Mouse (Mus musculus) spleen, adult 2 months (tissue): ENCODE data around the gene Pkd1. TPM values are rescaled to one million over a fixed set of nuclear protein-coding genes. Genes with fewer than 3 reads are reported as not detected.
A peak's percentile ranks its signal among the peaks of the same experiment; 100 is the strongest.

Experiments
- DNase-seq, 2 experiments: peaks; one replicate each; pipeline versions ENCODE4 v3.0.0 to v3.0.0-alpha.2; 2012 to 2021; ENCODE audit warnings: low spot score in 2 of 2, low read depth in 1 of 2
- H3K27ac ChIP-seq: fragments of 200-500 bp; 2 replicates; pipeline ENCODE4 v1.5.1; 2012; ENCODE audit warnings: low read length, inconsistent platforms; ENCODE audit not compliant: insufficient read depth
- H3K27me3 ChIP-seq: fragments of 200-500 bp; 2 replicates; pipeline ENCODE4 v1.6.1; 2012; ENCODE audit warnings: mild to moderate bottlenecking, moderate library complexity, low read length, inconsistent platforms; ENCODE audit not compliant: control insufficient read depth, insufficient read depth
- H3K36me3 ChIP-seq: fragments of 200-500 bp; 2 replicates; pipeline ENCODE4 v1.6.1; 2012; ENCODE audit warnings: mild to moderate bottlenecking, low read length, inconsistent platforms; ENCODE audit not compliant: control insufficient read depth, insufficient read depth
- H3K4me1 ChIP-seq: fragments of 200-500 bp; 2 replicates; pipeline ENCODE4 v1.6.1; 2011; ENCODE audit warnings: inconsistent platforms; ENCODE audit not compliant: control insufficient read depth, insufficient read depth, insufficient read length
- H3K4me3 ChIP-seq: fragments of 200-500 bp; 2 replicates; pipeline ENCODE4 v1.5.1; 2011; ENCODE audit warnings: mild to moderate bottlenecking, inconsistent platforms; ENCODE audit not compliant: insufficient read depth, insufficient read length; ENCODE audit errors: extremely low read depth
- CTCF ChIP-seq: fragments of 200-500 bp; IDR thresholded peaks from 2 replicates; pipeline ENCODE4 v1.5.1; 2011; ENCODE audit warnings: mild to moderate bottlenecking, inconsistent platforms; ENCODE audit not compliant: insufficient read depth, insufficient read length, insufficient replicate concordance; ENCODE audit errors: extremely low read depth
- POLR2A ChIP-seq: fragments of 200-500 bp; IDR thresholded peaks from 2 replicates; pipeline ENCODE4 v1.6.1; 2011; ENCODE audit warnings: low read depth, low read length, inconsistent platforms
- WGBS: fragments of 180-500 bp; shearing (Covaris S2); methylation state at CpG from one replicate; pipeline ENCODE4 v1.1.7; 2018; 5-methylcytosine and 5-hydroxymethylcytosine counted together
- polyA plus RNA-seq: library from polyadenylated mRNA; depleted of rRNA; stranded (reverse); fragments of >200 nt; gene quantifications from 2 replicates; pipeline ENCODE4 v1.2.3, GENCODE M21; 2012

Pkd1 gene
- polyA plus RNA-seq, 1 experiment: 73.9 TPM

DNA sequence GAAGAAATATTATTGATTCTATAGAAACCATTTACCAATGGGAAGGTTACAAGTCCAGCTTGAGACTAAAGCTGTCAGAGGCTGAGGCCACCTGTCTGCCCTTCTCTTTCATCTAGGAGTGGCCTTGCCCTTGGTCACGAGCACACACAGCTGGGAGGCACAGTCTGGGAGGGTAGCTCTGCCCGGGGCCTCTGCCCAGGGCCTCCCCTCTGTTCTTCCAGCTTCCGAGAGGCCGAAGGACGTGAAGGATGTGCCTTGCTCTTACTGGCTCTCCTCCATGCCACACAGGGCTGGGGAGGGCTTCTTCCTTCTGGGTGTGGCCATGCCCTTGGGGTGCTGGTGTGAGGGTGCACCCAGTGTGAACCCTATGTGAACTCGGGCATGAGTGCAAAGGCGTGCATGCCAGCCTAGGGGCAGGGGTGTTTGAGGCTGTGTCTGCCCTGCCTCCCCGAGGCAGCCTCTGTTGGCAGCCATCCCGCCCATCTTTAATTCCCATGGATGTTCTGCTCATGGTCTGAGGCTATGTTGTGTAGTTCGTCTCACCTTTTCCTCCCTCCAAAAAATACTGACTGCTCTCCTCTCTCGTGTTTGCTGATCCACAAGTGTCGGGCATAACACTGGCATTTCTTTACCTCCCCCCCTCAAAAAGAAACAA is 41.7 kb upstream of the Pkd1 start:
- TF ChIP-seq POLR2A (no peak), CTCF (no peak)
- Histone ChIP-seq H3K4me1 (no peaks in the 10 kb centered on the region; the same call in 1 of the 2 replicates), H3K4me3 (no peak overlapping the region), H3K27ac (no peak overlapping the region), H3K27me3 (no peaks in the 10 kb centered on the region), H3K36me3 (peaks cover 35% of the 10 kb centered on the region)
- 91% methylated on average over 12 of the region's 12 CpGs for WGBS
- no peak for DNase-seq

DNA sequence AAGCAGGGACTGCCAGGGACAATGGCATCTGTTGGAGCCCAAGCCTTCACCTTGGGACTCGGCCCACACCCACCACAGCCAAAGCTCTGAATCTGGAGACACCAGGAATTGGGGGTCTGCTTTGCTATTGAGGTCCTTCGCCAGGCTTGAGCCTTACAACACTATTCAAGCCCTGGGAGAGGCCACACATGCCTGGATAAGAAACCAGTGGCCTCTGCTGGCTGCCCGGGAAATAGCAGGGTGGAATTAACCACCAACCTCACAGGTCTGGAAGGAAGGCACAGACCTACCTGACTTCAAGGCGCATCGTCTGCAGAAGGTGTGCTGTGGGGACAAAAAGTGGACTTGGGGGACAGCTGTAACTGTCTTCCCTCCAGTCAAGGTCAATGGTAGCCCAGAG is 36.0 kb upstream of the Pkd1 start:
- H3K36me3 ChIP-seq: peaks cover 60% of the 10 kb centered on the region
- no peak for DNase-seq

GRCm38 (mm10) chr17:24514270-24515257 is 35.1 kb upstream of the Pkd1 start:
- H3K36me3 ChIP-seq: peaks cover 53% of the 10 kb centered on the region
- H3K4me1 ChIP-seq: no peaks in the 10 kb centered on the region
- H3K27me3 ChIP-seq: no peaks in the 10 kb centered on the region
- H3K4me3 ChIP-seq: no peak overlapping the region
- WGBS: 92% methylated on average over 24 of the region's 24 CpGs
- H3K27ac ChIP-seq: peak overlapping the region; percentile 5; the same call in 1 of the 2 replicates
- no peak for DNase-seq
- TF ChIP-seq CTCF: no peak

More for the DNA sequence above, 36.0 kb upstream of the Pkd1 start:
- 73% methylated on average over 5 of the region's 5 CpGs for WGBS
- no peak overlapping the region for H3K27ac ChIP-seq
- TF ChIP-seq POLR2A (no peak), CTCF (no peak)
- H3K4me3 ChIP-seq: no peak overlapping the region
- H3K27me3 ChIP-seq: no peaks in the 10 kb centered on the region
- no peaks in the 10 kb centered on the region for H3K4me1 ChIP-seq

- no peaks in the 10 kb centered on the region for H3K27me3 ChIP-seq
- no peak overlapping the region for H3K27ac ChIP-seq
- peaks cover 18% of the 10 kb centered on the region for H3K36me3 ChIP-seq
- WGBS: 89% methylated on average over 4 of the region's 4 CpGs
- DNase-seq: no peak
- H3K4me3 ChIP-seq: no peak overlapping the region
- no peak for TF ChIP-seq CTCF
- no peak for TF ChIP-seq POLR2A
- H3K4me1 ChIP-seq: no peaks in the 10 kb centered on the region
Observed at GRCm38 (mm10) chr17:24520450-24520849, 29.2 kb upstream of the Pkd1 start.

DNA sequence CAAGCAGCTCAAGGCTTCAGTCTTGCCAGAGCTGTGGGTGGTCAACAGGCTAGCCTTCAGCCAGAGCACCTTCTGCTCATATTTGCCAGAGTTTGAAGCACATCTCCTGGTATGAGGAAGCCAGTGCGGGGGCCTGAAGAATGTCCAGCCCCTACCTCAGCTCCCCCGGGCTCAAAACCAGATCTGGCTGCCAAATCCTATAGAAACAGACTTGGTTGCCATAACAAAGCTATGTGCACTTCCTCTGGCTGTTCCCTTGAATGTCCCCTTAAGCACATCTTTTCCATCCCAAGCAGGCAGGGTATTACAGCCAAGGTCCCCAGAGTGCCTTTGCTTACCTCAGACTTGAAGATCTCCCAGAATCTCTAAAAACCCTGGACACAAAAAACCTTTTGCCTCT is 24.9 kb upstream of the Pkd1 start:
- no peak for DNase-seq
- TF ChIP-seq CTCF (no peak), POLR2A (no peak)
- WGBS: 81% methylated on average over 2 of the region's 2 CpGs
- peaks cover 13% of the 10 kb centered on the region; the same call in 1 of the 2 replicates for H3K4me1 ChIP-seq
- H3K27ac ChIP-seq: no peak overlapping the region
- no peaks in the 10 kb centered on the region for H3K27me3 ChIP-seq
- H3K4me3 ChIP-seq: no peak overlapping the region
- no peaks in the 10 kb centered on the region; the same call in 1 of the 2 replicates for H3K36me3 ChIP-seq

DNA sequence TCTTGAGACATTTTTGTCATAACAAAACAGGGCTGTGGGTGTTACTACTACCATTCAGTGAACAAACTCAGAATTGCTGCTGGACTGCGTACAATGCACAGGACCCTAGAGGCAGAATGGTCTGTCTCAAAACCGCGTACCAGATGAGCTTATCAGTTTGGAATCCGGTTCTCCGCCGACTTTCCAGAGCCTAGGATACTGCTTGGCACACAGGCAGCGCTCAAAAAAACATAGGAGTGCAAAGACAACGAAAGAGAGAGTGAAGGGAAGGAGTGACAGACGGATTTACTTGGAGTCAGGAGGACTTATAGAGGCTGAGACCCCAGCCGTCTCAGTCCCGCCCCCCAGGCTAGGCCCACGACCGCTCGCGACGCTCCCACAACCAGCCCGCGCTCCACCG is 22.3 kb upstream of the Pkd1 start:
- H3K4me1 ChIP-seq: peaks cover 13% of the 10 kb centered on the region; the same call in 1 of the 2 replicates
- under 1% methylated on average over 18 of the region's 19 CpGs for WGBS
- peak overlapping the region; percentile 74 for H3K27ac ChIP-seq
- no peaks in the 10 kb centered on the region for H3K27me3 ChIP-seq
- TF ChIP-seq CTCF (no peak), POLR2A (no peak)
- DNase-seq: no peak
- peaks cover 7% of the 10 kb centered on the region; the same call in 1 of the 2 replicates for H3K36me3 ChIP-seq
- H3K4me3 ChIP-seq: peak overlapping the region; percentile 84
